Mouse (Mus musculus): ENCODE results near the gene Gm10226. TPM values are rescaled to one million over a fixed set of nuclear protein-coding genes. Genes with fewer than 3 reads are reported as not detected.
A peak's percentile ranks its signal among the peaks of the same experiment; 100 is the strongest.
"Not testable (repeated sequence)": the region's sequence is repeated elsewhere in the genome, so short reads cannot be mapped to it uniquely, and the experiment has no call there.

Gene Gm10226
- total RNA-seq (2014; rRNA removed) = not detected in 2 replicates
- 7.4 and 10.2 TPM in 2 replicates for polyA plus RNA-seq (2015; fragmentation: Nextera tagmentation; extraction: Ambion mirVana)

DNA sequence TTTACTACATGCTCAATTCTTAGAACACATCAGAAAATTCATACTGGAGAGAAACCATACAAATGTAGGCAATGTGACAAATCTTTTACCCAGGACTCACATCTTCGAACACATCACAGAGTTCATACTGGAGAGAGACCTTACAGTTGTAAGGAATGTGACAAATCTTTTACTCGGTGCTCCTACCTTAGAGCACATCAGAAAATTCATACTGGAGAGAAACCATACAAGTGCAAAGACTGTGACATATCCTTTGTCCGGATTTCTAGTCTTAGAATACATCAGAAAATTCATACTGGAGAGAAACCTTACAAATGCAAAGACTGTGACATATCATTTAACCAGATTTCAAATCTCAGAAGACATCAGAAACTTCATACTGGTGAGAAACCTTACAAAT is at the start of gene Gm10226:
Gm10226 (plus strand) TSS at position 301 of the 400 bp plus-strand sequence.
- Histone ChIP-seq H3K9ac (no peak within 1 kb of the TSS), H3K27me3 (ENCODE audit: insufficient read depth, low read length) (no peaks in the 10 kb centered on the region), H3K36me3 (ENCODE audit: insufficient read depth) (peaks cover 20% of the 10 kb centered on the region), H3K9me3 (ENCODE audit: low read length) (no peaks in the 10 kb centered on the region), H3K27ac (ENCODE audit: low read depth, low read length) (no peak within 1 kb of the TSS), H3K4me1 (ENCODE audit: insufficient read depth) (no peaks in the 10 kb centered on the region), H3K4me3 (ENCODE audit: low read depth, low read length) (no peak within 1 kb of the TSS), H3K4me2 (ENCODE audit: low read depth) (no peak within 1 kb of the TSS)
- WGBS = 91% methylated on average over 3 of the region's 3 CpGs
- no peak for DNase-seq
- ATAC-seq = no peak
- TF ChIP-seq CTCF (IDR thresholded peaks at IDR 0.05; ENCODE audit: low read depth) = no peak

- Histone ChIP-seq H3K36me3 (ENCODE audit: insufficient read depth) (no peaks in the 10 kb centered on the region), H3K4me2 (ENCODE audit: low read depth) (no peak overlapping the region), H3K9ac (no peak overlapping the region), H3K4me3 (ENCODE audit: low read depth, low read length) (no peak overlapping the region), H3K4me1 (ENCODE audit: insufficient read depth) (no peaks in the 10 kb centered on the region), H3K27me3 (ENCODE audit: insufficient read depth, low read length) (no peaks in the 10 kb centered on the region), H3K9me3 (ENCODE audit: low read length) (no peaks in the 10 kb centered on the region), H3K27ac (ENCODE audit: low read depth, low read length) (no peak overlapping the region)
- no peak for TF ChIP-seq CTCF (IDR thresholded peaks at IDR 0.05; ENCODE audit: low read depth)
- DNase-seq = no peak
- ATAC-seq = no peak
- WGBS = 87% methylated on average over 3 of the region's 3 CpGs
Measured at GRCm38 (mm10) chr17:21648791-21649190, 42.9 kb upstream of the Gm10226 start.

- H3K4me2 ChIP-seq (ENCODE audit: low read depth) = peak overlapping the region; percentile 50
- H3K27ac ChIP-seq (ENCODE audit: low read depth, low read length) = peak overlapping the region; percentile 64
- peak; percentile 52 for TF ChIP-seq CTCF (IDR thresholded peaks at IDR 0.05; ENCODE audit: low read depth)
- H3K4me3 ChIP-seq (ENCODE audit: low read depth, low read length) = peak overlapping the region; percentile 42
- DNase-seq = no peak
- no peaks in the 10 kb centered on the region for H3K27me3 ChIP-seq (ENCODE audit: insufficient read depth, low read length)
- H3K9ac ChIP-seq = peak overlapping the region; percentile 44
- WGBS = 30% methylated on average over 2 of the region's 2 CpGs
- no peaks in the 10 kb centered on the region for H3K4me1 ChIP-seq (ENCODE audit: insufficient read depth)
- H3K9me3 ChIP-seq (ENCODE audit: low read length) = no peaks in the 10 kb centered on the region
- H3K36me3 ChIP-seq (ENCODE audit: insufficient read depth) = no peaks in the 10 kb centered on the region
- ATAC-seq = peak; percentile 63
Measured at GRCm38 (mm10) chr17:21649936-21650335, 41.7 kb upstream of the Gm10226 start.

- peak within 1 kb of the TSS; percentile 64 for H3K27ac ChIP-seq (ENCODE audit: low read depth, low read length)
- ATAC-seq (peak; percentile 99), DNase-seq (peak; percentile 85)
- peak within 1 kb of the TSS; percentile 44 for H3K9ac ChIP-seq
- H3K4me3 ChIP-seq (ENCODE audit: low read depth, low read length) = peak within 1 kb of the TSS; percentile 42
- 1% methylated on average over 17 of the region's 17 CpGs for WGBS
- not testable (repeated sequence) for H3K36me3 ChIP-seq (ENCODE audit: insufficient read depth); H3K9me3 ChIP-seq (ENCODE audit: low read length); H3K27me3 ChIP-seq (ENCODE audit: insufficient read depth, low read length); H3K4me1 ChIP-seq (ENCODE audit: insufficient read depth)
- peak within 1 kb of the TSS; percentile 50 for H3K4me2 ChIP-seq (ENCODE audit: low read depth)
Measured at GRCm38 (mm10) chr17:21650364-21650907, 41.2 kb upstream of the Gm10226 start, which contains the start of gene Zfp983. Gene Zfp983 (plus strand): TSS chr17:21650624.

- H3K4me3 ChIP-seq (ENCODE audit: low read depth, low read length); H3K4me1 ChIP-seq (ENCODE audit: insufficient read depth); H3K27ac ChIP-seq (ENCODE audit: low read depth, low read length); H3K9me3 ChIP-seq (ENCODE audit: low read length); H3K9ac ChIP-seq; ATAC-seq; H3K36me3 ChIP-seq (ENCODE audit: insufficient read depth); DNase-seq; H3K4me2 ChIP-seq (ENCODE audit: low read depth); H3K27me3 ChIP-seq (ENCODE audit: insufficient read depth, low read length): not testable (repeated sequence)
- 4% methylated on average over 1 of the region's 1 CpGs for WGBS
Measured at GRCm38 (mm10) chr17:21678826-21679225, 12.8 kb upstream of the Gm10226 start.

GRCm38 (mm10) chr17:21679273-21680018 is 12.2 kb upstream of the Gm10226 start:
- DNase-seq (peak; percentile 80), ATAC-seq (peak; percentile 99)
- no peaks in the 10 kb centered on the region for H3K27me3 ChIP-seq (ENCODE audit: insufficient read depth, low read length)
- H3K9ac ChIP-seq = peak overlapping the region; percentile 44
- peak overlapping the region; percentile 57 for H3K4me2 ChIP-seq (ENCODE audit: low read depth)
- peak overlapping the region; percentile 37 for H3K4me3 ChIP-seq (ENCODE audit: low read depth, low read length)
- WGBS = 8% methylated on average over 9 of the region's 9 CpGs
- H3K9me3 ChIP-seq (ENCODE audit: low read length) = no peaks in the 10 kb centered on the region
- H3K4me1 ChIP-seq (ENCODE audit: insufficient read depth) = 0 out of 2 replicates have a peak, but pooled peaks cover 4% of the 10 kb centered on the region
- TF ChIP-seq CTCF (IDR thresholded peaks at IDR 0.05; ENCODE audit: low read depth) = peak; percentile 61
- 0 out of 2 replicates have a peak overlapping the region, but pooled peaks have one; percentile 29 for H3K27ac ChIP-seq (ENCODE audit: low read depth, low read length)
- H3K36me3 ChIP-seq (ENCODE audit: insufficient read depth) = no peaks in the 10 kb centered on the region

DNA sequence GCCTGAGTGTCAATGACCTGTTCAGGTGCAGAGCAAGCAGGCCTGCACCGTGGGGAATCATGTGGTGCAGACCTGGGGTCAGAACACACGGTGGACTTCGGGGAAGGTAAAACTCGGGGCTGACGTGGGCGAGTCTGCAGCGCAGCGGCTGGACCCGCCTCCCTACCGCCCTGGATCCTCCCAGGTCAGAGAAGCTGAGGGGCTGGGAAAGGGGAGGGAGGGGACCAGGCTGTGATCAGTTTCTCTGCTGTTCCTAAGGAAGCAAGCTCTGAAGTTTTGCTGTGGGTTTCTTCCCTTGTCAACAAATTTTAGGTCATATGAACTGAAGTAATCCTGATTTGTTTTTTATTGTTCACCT is 11.7 kb upstream of the Gm10226 start:
- Histone ChIP-seq H3K4me2 (ENCODE audit: low read depth) (peak overlapping the region; percentile 57), H3K4me3 (ENCODE audit: low read depth, low read length) (peak overlapping the region; percentile 37), H3K9ac (peak overlapping the region; percentile 44)
- not testable (repeated sequence) for H3K27me3 ChIP-seq (ENCODE audit: insufficient read depth, low read length); DNase-seq; H3K9me3 ChIP-seq (ENCODE audit: low read length); H3K4me1 ChIP-seq (ENCODE audit: insufficient read depth); H3K36me3 ChIP-seq (ENCODE audit: insufficient read depth); H3K27ac ChIP-seq (ENCODE audit: low read depth, low read length)
- ATAC-seq = peak; percentile 79
- 1% methylated on average over 10 of the region's 10 CpGs for WGBS

Measured in forebrain, postnatal 0 days (tissue).